Mouse (Mus musculus) embryonic fibroblast, embryonic 13.5 days (primary cell): Measurements from ENCODE around the gene Cldn3.

ENCODE experiments used
- CTCF ChIP-seq: IDR thresholded peaks from 2 replicates; pipeline ENCODE4 v1.5.1; 2011; ENCODE audit warnings: mild to moderate bottlenecking, control low read depth, low read length, moderate library complexity, borderline replicate concordance; ENCODE audit not compliant: insufficient read depth
- POLR2A ChIP-seq: IDR thresholded peaks from 2 replicates; pipeline ENCODE4 v1.6.1; 2011; ENCODE audit warnings: low read depth, mild to moderate bottlenecking, control low read depth, low read length, moderate library complexity

DNA sequence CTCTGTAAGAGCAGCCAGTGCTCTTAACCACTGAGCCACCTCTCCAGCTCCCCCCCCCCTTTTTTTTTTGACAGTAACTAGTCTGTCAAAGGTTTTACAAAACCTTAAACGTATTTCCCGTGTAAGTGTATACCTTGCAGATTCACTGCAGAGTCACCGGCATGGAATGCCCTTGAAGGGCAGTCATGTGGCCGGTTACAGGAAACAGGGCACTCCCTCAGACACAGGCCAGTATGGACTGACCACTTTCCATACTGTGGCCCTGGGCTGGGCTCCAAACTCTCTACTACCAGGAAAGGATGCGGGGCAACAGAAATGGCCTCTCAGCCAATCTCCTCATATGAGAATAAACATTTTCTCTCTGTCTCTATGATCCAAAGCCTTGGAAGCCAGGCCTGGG is 30.5 kb upstream of the Cldn3 start:
- no peak for TF ChIP-seq POLR2A
- no peak for TF ChIP-seq CTCF
